Mouse (Mus musculus) adrenal gland, adult 2 months (tissue): ENCODE measurements around the gene Rufy4. TPM values are rescaled to one million over a fixed set of nuclear protein-coding genes. Genes with fewer than 3 reads are reported as not detected.
A peak's percentile ranks its signal among the peaks of the same experiment; 100 is the strongest.
"Not testable (repeated sequence)": the region's sequence is repeated elsewhere in the genome, so short reads cannot be mapped to it uniquely, and the experiment has no call there.

ENCODE experiments used
- DNase-seq: peaks from one replicate; pipeline ENCODE4 v3.0.0; 2021
- polyA plus RNA-seq: library from polyadenylated mRNA; depleted of rRNA; stranded (reverse); fragments of >200 nt; gene quantifications from 2 replicates; pipeline ENCODE4 v1.2.3, GENCODE M21; 2012
- total RNA-seq, 2 experiments: library from RNA; stranded (reverse); gene quantifications; 2 replicates each; pipeline ENCODE4 v1.2.3; 2021

Gene Rufy4
- total and polyA plus RNA-seq, 3 experiments = 0.45 to 2.2 (median 1.0) TPM

DNA sequence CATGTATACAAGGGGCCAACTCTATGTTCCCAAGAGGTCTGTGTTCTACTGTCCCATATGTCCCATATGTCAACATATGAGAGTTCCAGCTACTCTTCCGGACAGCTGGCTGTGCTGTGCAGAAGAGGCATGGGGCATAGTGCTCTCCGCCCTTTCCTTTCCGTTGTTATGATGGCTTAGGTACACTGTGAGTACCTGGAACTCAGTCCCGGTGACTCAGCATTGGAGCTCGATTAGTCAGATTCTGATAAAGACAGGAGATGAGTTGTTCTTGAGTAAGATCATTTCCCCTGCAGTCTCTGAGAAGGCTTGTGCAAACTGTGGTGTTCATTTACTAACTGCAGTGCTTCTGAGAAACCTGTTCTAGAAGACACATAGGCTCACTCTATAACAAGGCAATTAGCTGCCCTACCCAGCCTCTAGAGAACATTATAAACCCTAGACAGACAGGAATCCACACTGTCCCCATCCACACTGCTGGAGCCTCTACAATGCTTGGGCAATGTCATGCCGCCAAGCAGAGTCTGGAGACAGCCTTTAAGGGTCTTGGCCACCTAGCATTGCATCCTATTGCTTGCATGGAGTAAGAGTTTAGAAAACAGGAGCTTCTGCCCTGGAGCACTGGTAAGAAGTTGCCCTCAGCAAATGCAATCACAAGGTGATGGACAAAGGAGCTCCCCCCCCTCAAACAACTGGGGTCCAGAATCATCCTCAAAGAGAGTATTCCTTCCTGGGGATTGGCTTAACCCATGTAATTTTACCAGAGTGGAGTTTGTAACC lies 24.0 kb downstream of the Rufy4 start:
- peak; percentile 31 for DNase-seq

DNA sequence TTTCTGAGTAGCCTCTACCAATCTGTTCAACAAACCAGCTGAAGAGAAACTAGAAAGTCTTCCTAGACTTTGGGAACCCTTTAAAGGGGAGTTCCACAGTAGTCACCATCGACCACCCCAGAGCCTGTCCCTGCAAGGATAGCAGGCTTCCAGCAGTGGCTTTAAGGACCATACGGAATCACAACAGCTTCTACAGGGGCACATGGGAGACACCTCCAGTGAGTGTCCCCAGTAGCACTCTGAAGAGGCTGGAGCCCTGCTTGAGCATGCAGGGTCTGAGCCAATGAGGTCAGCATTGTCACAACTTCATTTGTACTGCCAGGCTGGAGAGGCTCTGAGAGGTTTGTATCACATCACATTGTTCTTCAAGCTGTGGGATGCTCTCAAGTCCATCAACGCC lies 24.8 kb downstream of the Rufy4 start:
- no peak for DNase-seq

DNA sequence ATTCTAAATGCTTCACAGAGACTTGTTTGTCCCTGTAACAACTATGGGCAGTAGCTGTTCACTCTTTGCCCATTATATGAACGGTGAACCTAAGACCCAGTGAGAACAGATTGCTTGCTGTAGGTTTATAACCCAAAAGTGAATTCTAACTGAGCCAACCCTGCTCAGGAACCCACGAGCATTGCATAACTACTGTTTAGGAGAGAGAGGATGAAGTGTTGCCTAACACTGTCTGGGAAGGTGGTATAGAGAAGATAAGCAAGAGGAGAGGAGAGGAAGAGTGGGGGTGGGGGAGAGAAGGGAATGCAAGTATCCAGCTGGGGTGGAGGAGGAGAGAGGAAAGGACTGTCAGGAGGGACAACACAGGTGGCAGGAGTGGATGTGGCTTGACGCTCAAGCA lies 25.8 kb downstream of the Rufy4 start:
- no peak for DNase-seq

DNA sequence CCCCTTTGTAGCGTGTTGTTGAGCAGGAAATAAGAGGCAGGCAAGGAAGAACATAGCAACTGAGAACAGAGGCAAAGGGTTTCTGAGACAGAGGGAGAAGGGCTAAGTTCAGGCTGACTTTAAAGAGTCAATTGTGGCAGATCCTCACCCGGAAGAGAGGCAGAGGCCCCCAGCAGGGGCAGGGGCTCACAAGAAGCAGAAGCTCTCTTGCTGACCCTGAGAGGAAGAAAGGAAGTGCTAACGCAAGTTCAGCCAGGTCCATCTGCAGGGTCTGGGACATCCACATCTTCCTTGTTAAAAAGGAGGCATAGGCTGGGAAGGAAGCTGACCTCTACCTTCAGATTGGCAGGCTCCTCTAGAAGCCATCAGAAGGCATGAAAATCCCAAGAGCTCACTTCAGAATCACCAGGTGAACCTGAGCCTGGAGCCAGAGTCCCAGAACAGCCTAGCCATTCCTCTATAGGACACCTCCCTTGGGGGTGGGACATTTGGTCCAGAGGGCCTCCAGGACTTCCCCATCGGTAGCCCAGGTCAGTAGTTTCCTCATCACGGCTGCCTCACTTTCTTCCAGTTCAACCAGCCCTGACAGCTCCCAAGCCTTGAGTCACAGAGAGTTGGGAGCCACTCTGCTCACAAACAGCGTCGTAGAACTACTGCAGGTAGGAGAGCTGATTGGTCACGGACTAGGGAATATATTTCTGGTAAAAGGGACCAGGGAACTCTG lies 28.3 kb downstream of the Rufy4 start, which contains the start of gene Cxcr2:
Gene Cxcr2, plus strand, starts transcription at position 529 of the 724 bp plus-strand sequence.
- no peak for DNase-seq

DNA sequence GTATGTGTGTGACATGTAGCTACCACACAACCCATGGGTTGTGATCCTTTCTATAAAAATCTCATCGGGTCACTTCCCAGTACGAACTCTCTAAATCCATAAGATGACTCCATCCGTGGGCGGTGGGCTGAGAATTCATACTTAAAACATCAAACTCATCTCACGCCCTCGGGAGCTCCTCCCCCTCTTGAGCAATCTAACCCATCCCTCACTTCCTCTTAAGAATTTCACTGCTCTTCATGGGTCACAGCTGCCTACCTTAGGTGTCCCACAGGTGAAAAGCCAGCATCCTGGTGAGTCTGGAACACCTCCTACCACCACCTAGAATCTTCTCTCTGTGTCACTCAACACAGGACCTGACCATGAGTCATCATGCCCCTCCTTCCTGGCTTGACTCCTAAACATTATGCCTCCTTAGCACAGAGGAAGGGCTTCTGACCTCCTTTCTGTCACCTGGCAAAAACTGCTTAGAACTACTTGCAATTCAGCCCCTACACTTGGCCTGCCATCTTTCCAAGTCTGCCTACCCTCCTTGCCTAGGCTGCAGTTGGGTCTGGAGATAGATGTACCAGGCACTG lies 30.2 kb downstream of the Rufy4 start:
- no peak for DNase-seq

DNA sequence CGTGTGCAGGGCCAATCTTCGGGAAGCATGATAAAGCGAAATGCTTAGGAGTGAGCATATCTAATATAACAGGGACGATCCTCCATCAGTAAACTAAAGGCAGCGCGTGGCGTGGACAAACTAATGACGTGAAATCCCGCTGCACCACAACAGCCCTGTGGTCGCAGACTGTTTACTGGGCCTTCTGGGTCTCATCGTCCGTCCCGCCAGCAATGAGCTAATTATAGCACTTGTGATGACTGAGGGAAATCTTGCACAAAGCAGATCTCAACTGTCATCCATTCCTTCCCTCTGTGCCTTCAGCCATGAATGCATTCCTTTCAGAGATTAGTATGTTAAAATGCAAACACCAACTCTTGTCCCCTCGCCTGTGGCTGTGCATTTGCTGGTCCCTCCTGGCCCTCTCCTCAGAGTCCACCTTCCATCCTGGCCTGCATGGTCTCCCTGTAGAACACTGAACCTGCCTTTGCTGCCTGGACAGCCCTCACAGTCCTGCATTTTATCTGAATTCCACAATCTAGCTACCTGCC lies 31.1 kb downstream of the Rufy4 start:
- DNase-seq = no peak

DNA sequence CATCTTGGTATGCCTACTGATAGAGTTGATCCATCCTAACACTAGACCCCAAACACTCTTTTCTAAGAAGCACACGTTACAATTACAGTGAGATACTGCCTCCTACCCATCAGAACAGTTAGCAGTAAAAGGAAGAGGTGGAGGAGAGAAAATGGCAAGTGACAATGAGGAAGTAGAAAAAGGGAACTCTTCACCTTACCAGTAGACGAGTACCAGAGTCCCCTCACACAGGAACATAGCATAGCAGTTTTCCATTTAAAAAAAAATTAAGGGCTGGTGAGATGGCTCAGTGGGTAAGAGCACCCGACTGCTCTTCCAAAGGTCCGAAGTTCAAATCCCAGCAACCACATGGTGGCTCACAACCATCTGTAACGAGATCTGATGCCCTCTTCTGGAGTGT lies 34.3 kb downstream of the Rufy4 start:
- not testable (repeated sequence) for DNase-seq

DNA sequence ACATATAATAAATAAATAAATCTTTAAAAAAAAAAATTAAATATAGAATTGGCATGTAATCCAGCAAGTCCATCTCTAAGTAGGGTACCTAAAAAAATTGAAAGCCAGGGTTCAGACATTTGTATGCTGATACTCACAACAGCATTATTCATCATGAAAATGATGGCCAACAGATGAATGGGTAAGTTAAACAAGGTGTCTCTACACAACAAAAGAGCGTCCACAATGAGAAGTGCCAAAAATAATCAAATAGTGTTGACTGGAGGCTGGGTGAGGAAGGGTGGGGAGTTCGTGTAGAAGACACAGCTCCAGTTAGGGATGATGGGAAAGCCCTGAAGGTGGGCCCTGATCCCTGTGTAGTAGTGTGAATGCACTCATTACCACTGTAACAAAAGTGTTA lies 34.7 kb downstream of the Rufy4 start:
- no peak for DNase-seq

DNA sequence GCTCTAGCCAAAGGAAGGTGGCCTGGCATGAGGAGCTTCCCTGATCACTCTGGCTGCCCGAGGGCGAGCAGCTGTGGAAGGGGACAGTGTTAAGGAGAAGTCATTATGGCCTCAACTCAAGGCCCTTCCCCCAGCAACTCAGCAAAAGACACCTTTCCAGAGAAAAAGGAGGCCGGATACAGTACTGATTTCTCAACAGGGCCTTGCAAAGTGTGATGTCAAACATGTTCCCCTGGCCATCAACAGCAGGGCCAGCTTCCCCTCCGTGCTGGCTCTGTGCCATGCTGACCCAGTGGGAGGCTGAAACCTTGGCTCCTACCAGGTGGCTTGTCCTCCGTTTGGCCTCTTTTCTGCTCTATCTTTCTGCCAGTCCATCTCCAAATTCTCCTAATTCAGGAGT lies 41.8 kb downstream of the Rufy4 start:
- no peak for DNase-seq

DNA sequence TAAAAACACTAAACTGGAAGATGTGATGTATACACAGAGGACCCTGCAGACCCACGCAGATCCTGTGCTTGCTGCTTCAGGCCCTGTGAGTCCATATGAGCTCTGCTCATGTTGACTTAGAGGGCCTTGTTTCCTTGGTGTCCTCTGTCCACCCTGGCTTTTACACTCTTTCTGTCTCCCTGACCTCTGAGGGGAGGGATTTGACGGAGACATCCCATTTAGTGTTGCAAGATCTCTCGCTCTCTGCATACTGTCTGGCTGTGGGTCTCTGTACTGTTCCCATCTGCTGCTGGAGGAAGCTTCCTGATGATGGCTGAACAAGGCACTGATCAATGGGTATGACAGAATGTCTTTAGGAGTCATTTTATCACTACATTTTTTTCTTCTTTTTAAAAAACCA lies 44.4 kb downstream of the Rufy4 start:
- no peak for DNase-seq

DNA sequence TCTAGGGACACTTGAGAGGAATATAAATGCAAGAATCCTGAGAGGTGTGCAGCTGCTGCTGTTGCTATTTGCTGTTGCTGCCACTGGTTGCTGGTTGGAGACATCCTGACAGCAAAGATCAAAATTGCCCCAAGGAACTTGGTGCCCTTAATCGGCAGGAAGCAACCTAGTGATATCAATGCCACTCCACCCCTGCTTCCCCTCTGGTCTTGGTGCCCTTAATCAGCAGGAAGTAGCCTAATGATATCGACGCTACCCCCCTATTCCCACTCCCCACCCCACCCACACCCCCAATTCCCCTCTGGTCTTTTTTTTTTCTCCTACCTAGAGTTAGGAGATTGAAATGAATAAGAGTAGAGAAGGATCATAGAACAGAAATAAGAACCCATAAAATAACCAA lies 47.4 kb downstream of the Rufy4 start:
- no peak for DNase-seq

DNA sequence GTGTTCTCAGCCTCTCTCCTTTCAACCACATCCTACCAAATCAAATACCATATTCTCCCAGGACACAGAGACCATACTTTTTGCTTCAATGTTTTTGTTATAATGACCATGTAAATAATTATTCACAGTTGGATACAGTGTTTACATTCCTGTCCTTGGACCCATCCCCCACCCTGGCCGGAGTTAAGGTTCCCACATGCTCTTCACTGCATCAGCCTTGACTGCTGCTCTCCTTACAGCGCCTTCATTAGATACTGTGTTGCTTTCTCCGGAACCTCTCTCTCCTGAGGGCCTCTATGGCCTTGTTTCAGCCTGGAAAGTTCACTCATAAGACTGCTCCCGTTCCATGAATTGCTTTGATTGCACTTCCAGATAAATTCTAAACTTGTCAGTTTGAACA lies 50.4 kb downstream of the Rufy4 start:
- DNase-seq = no peak

DNA sequence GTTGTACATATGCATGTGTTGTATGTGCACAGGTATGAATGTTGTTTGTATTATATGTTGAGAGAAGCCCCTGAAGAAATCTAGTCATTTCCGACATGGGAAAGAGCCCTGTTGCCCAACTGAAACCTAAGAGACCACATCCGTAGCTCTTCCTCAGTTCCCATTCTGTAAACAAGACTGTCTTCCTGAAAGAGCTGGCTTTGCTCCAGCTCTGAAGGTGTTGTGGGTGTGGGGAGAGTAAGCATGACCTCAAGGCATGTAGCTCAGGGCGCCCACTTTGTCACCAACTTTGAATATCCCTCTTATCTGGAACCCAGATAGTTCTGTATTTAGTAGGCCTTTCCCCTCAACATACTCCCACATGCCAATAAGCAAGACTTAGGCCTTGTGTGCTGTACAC lies 53.3 kb downstream of the Rufy4 start:
- DNase-seq = no peak

DNA sequence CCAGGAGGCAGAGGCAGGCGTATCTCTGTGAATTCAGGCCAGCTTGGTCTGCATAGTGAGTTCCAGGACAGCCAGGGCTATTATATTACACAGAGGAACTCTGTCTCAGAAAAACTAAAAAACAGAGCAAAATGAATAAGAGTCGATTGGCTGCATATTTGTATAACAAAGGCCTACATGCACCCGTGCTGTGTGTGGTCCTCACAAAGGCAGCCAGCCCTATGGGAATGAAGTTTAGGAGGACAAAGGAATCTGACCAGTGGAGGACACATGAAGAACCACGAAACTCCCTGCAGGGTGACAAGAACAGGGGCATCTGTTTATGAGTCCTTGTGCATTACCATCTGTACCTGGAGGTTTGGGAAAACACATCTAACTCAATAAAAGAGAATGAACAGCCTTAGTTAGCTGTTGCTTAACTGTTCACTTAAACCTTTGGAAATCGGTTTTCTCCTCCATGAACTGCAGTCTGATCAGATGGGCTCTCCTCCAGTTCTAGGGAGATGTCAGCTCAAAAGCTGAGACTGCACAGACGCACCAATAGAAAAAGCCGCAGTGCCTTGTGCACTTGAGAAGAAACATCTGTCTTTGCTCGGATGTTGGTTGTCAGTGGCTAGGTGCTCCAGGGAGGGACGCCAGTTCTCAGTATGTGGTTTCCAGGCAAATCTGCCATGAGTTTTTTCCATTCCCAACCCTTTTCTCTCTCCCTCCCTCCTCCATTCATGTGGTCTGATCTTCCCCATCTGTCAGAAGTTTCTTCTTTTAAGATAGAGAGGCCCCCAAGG lies 54.5 kb downstream of the Rufy4 start:
- no peak for DNase-seq

DNA sequence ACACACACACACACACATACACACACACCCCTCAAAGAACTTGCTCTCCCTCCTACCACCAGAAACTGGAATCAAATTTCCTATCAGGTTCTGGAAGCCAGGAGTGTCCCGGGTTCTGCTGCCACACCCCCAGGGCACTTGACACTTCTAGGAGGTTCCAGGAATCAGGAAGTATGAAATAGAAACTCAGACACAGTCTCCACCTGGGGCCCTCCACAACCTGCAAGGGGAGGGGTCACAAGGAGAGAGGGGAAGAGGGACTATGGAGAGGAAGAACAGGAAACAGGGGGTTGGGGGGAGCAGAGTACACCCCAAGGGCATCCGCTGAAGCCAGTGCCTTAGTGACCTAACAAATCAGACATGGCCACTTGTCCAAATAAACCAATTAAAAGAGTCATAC lies 56.1 kb downstream of the Rufy4 start:
- DNase-seq = no peak

DNA sequence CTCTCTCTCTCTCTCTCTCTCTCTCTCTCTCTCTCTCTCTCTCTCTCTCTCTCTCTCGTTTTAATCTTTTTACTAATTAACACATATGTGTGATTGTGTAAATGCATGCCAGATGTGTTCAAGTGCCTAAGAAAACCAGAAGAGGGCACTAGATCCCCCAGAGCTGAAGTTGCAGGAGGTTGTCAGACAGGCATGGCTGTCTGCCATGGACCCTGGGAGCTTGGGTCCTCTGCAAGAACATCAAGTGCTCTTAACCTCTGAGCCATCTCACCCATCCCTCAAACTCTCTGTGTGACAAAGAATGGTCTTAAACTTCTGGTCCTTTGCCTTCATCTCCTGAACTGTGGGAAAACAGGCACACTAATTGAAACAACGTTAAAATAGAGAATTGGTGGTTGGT lies 57.7 kb downstream of the Rufy4 start:
- DNase-seq = no peak

DNA sequence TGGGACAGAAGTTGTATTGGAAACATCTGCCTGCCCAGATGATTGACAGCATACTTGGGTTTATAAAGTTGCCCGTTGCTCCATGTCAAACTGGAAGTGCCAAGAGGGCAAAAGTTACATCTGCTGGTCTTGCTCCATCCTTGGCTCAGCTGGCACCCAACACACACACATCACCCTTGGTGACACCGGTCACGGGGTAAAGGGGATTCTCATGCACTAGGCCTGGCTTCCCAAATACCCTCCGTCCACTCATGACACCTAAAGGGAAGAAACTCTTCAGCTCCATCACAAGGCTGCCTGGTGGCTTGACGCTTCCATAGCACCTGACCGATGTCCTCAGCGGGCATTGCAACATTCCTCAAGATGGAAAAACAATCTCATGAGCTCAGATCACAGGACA lies 65.1 kb downstream of the Rufy4 start:
- peak; percentile 11 for DNase-seq

DNA sequence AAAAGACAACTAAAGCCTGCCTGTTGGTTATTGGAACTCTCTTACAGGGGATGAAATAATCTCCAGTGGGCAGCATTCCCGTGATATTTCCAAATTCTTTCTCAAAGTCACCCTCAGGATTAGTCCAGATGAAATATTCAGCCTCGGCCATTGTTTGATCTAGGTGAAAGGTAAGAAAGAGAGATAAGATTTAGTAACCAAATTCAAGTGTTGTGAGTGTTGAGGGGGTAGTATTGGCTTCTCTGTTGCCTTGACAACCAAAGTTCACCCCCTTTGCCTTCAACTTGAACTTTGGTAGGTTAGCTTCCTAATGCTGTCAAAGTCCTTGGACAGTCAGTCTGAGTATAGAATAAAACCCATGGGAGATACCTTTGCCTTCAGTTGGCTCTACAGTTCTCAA lies 67.4 kb downstream of the Rufy4 start:
- DNase-seq = no peak

DNA sequence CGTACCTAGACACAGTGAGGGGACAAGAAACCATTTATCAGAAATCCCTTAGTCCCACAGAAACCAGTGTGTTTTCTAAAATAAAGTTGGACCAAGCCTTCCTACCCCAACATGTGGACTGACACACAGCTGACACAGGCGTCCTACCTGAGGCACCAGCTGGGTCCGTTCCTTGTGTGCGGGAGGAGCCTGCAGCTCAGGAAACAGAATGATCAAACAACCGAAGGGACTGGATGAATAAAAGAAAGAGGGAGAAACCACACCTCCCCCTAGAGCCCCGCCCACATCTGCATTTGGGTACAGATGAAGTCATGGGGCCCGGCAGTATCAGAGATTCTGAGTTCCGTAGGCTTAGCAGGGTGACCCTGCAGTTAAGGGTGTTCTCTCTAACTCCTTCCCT lies 69.1 kb downstream of the Rufy4 start, which contains the start of gene Cxcr1:
Gene Cxcr1, minus strand, starts transcription at position 187 of the 400 bp plus-strand sequence.
- DNase-seq = no peak

DNA sequence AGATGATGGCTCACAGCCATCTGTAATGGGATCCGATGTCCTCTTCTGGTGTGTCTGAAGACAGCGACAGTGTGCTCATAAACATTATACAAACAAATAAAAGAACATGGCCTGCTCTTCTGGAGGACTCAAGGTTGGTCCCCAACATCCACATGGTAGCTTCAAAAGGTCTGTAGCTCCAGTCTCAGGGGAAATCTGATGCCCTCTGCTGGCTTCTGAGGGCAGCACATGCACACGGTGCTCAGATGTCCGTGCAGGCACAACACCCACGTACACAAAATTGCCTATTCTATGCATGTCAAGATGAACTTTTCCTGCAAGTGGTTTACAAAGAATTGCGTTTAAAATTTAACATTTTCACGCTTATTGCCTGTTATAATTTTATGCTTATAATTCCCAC lies 70.6 kb downstream of the Rufy4 start:
- DNase-seq = no peak

DNA sequence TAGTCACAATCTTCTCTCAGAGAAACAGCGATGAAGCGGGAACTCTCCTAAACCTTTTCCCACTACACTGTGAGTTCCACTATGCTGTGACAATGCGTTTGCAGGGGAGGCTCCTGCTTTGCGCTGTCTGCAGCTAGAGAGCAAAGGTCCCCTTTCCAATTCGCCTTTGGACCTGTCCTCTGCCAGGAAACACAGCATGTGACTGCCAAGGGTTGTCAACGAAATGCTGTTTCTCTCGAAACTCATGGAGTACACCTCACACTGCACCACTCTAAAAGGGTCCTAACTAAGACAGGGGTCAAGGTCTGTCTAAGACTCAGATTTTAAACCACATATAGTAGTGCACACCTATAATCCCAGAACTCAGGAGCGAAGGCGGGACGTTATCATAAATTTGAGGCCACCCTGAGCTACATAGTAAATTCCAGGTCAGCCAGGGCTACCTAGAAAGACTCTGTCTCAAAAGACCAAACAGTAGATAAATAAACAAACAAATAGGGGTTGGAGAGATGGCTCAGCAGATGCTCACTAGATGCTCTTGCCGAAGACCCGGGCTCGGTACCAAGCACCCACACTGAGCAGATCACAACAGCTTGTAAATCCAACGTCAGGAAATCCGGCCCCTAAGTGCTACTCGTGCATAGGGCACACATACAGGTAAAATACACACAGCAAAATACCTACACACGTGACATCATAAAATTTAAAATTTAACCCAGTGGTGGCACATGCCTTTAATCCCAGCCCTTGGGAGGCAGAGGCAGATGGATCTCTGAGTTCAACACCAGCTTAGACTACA lies 71.5 kb downstream of the Rufy4 start:
- no peak for DNase-seq
